Mouse (Mus musculus): Measurements from ENCODE around the gene Nup98. TPM values are rescaled to one million over a fixed set of nuclear protein-coding genes. Genes with fewer than 3 reads are reported as not detected.
A peak's percentile ranks its signal among the peaks of the same experiment; 100 is the strongest.

Gene Nup98
- total RNA-seq, 2 experiments from 2014 or later: 25.1 to 31.5 TPM

DNA sequence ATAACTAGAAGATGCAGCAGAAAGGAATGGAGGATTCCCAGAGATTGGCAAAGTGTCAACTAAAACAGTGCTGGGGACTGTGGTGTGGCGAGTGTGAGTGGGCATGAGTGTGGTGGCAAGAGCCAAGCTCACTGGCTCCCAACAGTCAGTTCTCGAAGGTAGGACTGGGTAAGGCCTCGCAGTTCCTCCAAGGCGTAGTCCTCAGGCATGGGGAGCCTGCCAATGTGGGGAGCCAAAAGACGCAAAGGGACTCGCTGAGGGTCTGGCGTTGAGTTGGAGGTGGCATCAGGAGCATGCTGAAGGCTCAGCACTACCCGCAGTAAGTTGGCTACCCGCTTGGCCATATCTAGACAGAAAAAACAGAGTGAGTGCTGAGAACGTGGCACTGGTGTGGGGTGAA is 89.7 kb downstream of the Nup98 start:
- DNase-seq: no peak

DNA sequence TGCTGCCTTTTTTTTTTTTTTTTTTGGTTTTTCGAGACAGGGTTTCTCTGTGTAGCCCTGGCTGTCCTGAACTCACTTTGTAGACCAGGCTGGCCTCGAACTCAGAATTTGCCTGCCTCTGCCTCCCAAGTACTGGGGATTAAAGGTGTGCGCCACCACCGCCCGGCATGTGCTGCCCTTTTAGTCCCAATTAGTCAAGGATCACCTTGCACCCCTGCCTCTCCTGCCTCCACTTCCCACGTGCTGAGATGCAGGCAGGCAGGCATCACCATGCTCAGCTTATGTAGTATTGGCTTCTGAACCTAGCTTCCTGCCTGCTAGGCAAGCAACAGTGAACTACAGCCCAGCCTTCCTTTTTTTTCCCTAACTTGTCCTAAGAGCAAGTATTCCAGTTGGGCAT is 92.6 kb downstream of the Nup98 start:
- no peak for DNase-seq

- no peak for DNase-seq
Observed at GRCm38 (mm10) chr7:102116579-102117331, 93.2 kb downstream of the Nup98 start, which contains the start of gene Chrna10. Chrna10 (minus strand) TSS chr7:102116828.

DNA sequence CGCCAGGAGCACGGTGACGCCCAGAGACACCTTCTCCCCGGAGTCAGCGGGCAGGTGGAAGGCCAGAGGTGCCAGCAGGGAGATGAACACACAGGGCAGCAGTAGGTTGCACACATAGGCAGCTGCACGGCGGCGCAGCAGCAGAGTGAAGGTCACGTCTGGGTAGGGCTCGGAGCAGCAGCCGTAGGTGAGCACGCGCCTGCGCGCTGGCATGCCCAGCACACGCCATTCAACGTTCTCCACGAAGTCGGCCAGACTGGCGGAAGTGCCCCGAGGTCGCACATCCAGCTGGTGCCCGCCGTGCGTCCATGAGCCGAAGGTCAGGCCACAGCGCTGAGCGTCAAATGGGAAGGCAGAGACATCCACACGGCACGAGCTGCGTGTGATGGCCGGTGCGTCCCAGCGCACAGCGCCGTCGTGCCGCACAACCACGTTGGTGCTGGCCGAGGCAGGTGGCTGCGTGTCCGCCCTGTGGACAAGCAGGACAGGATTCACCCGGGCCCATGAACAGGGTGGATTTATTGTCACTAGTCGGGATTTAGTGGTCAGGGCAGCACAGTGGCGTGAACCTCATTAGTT is 96.7 kb downstream of the Nup98 start:
- no peak for DNase-seq

- DNase-seq: no peak
Observed at GRCm38 (mm10) chr7:102109746-102110145, 100.2 kb downstream of the Nup98 start.

- no peak for DNase-seq
Observed at GRCm38 (mm10) chr7:102109171-102109570, 100.8 kb downstream of the Nup98 start, which contains the start of gene Art5. Art5 (minus strand) TSS chr7:102109489.

DNA sequence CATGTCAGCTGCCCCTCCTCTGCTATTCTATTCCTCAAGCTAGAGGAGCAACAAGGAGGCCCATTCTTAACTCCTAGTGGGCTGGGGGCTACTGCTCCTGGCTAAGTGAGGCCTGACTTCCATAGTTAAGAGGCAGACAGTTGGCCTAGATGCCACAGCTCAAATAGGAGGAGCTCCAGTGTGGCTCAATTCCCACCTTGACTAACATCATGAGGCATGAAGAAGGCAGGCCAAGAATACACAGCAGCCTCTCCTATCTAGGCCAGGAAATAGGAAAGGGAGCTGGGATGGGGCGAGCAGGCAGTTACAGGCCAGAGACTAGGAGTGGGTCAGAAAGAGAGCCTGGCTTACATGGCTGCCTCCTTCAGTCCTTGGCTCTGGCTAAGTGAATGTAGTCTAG is 101.8 kb downstream of the Nup98 start:
- no peak for DNase-seq

GRCm38 (mm10) chr7:102106700-102107141 is 103.3 kb downstream of the Nup98 start:
- no peak for DNase-seq

GRCm38 (mm10) chr7:102104126-102104525 is 105.8 kb downstream of the Nup98 start:
- DNase-seq: no peak

- DNase-seq: no peak
Observed at GRCm38 (mm10) chr7:102103555-102103954, 106.4 kb downstream of the Nup98 start.

DNA sequence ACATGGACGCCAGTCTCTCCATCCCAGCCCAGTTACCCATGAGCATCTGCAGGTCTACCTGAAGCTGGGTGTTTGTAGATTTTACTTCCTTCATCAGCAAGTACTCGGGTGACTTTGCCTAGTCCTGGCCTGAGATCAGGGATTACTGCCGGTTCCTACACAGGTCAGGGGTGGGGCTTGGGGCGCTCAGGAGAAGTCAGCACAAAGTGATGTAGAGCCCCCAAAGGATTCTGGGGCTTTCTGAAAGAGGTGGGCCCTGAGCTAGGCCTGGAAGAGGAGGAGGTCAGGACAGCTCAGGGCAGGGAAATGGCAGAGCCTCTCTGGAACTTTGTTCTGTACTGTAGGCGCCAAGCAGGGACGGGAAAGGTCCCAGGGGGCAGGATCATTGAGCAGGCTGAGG is 107.3 kb downstream of the Nup98 start:
- DNase-seq: no peak

DNA sequence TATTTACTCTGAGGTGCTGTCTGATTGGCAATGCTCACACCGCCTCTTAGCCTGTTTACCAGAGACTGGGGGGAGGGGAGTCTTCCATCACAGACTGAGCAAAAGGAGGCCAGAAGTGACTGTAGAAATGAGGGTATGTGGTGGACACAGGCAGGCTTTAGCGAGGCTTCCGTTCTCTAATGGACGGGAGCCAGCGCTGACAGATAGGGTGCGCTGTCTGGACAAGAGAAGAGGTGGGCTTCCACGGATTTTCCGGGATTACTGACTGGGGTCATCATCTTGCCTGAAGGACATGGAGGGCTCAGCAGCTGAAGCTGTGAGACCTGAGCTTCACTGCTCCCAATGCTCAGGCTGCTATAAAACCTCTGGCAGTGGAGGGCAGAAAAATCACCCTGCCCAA is 107.7 kb downstream of the Nup98 start:
- no peak for DNase-seq

GRCm38 (mm10) chr7:102101487-102101886 is 108.5 kb downstream of the Nup98 start, which contains the start of gene Art1:
Art1 (plus strand) TSS chr7:102101743.
- DNase-seq: peak; percentile 48

- no peak for DNase-seq
Observed at GRCm38 (mm10) chr7:102100868-102101267, 109.1 kb downstream of the Nup98 start.

- DNase-seq: no peak
Observed at GRCm38 (mm10) chr7:102099760-102100661, 110.0 kb downstream of the Nup98 start.

- DNase-seq: no peak
Observed at GRCm38 (mm10) chr7:102087336-102087735, 122.6 kb downstream of the Nup98 start.

DNA sequence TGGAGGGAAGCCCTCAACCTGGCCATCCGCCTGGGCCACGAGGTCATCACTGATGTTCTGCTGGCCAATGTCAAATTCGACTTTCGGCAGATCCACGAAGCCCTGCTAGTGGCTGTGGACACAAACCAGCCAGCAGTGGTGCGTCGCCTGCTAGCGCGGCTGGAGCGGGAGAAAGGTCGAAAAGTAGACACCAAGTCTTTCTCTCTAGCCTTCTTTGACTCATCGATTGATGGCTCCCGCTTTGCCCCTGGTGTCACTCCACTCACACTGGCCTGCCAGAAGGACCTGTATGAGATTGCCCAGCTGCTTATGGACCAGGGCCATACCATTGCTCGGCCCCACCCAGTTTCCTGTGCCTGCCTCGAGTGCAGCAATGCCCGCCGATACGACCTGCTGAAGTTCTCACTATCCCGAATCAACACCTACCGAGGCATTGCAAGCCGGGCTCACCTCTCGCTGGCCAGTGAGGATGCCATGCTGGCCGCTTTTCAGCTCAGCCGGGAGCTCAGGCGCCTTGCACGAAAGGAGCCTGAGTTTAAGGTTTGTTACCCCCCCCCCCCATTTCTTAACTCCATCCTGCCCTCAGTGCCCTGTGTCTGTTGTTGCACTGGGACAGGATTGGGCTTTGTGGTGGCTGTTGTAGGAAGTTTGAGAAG is 125.8 kb downstream of the Nup98 start:
- no peak for DNase-seq

GRCm38 (mm10) chr7:102082816-102083215 is 127.2 kb downstream of the Nup98 start, which contains the start of gene Trpc2:
Trpc2 (plus strand) TSS chr7:102083116.
- DNase-seq: no peak

GRCm38 (mm10) chr7:102081784-102082183 is 128.2 kb downstream of the Nup98 start:
- DNase-seq: no peak

DNA sequence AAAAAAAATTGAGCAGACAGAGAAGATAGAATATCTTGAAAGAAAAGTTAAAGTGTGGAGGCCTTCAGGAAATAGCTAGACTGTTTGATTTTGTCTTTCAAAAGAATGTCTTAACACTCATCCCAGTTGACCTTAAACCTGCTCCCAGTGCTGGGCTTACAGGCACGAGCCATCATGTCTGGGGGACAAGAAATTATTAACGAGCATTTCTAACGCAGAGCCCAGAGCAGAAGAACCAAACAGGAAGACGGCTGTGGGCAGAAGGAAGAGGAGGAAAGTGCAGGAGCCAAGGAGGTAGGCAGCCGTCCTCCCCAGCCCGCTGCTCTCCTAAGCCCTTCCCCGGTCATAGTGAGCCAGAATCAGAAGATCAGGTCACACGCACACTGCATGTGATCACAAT is 129.7 kb downstream of the Nup98 start:
- DNase-seq: no peak

DNA sequence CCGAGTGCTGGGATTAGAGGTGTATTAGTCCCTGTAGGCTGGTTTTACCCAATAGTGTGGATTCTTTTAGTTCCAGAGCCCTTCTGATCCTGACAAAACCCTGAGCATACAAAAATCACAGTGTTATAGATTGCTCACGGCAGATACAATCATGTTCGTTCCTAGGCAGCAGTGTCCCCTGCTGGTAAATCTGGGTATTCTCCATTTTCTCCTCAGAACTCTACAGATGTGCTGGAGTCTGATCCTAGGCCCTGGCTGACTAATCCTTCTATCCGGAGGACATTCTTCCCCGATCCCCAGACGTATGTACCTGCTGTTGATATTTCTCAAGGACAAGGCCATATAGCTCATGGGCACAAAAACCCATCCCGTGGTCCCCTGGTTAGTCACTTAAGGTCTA is 131.5 kb downstream of the Nup98 start:
- DNase-seq: no peak

DNA sequence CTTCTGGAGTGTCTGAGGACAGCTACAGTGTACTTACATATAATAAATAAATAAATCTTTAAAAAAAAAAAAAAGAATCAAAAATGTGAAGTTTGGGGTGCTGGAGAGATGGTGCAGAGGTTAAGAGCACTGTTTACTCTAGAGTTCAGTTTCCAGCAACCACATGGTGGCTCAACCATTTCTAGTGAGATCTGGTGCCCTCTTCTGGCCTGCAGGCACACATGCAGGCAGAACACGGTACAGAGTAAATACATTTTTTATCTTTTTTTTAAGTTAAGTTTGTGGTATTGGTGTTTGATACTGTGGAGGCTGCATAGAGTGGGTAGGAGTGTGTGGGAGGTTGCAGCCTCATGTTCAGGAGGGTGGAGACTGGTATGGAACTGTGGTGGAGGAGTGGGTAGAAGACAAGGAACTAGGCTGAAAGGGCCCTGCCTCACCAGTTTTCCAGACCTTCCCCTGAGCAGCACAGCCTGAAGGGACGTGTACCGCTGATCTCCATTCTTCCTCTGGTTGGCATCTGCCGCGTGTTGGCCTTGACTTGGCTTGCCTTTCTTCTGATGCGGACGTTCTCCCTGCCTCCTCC is 133.2 kb downstream of the Nup98 start:
- no peak for DNase-seq

All from gastrocnemius, postnatal 10 days (tissue).